ENCODE assay signal across 9 mouse cellular contexts in the genomic region with DNA sequence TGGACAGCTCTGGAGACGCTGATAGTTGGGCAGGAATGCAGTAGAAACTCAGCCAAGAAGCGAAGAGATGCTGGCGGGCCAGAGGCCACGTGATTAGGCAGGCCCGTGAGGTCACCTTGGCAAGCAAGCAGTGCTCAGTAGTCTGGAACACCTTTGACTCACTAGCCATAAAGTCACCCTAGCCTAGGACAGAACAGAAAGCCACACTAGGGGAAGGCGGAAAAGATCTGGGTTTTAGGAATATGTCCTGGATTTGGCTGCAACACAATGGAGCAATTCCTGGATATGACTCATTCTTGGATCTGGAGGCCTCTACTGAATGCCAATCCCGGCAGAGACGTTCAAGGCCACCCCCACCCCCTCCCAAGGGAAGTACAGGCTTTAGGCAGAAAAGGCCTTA. TPM values are rescaled to one million over a fixed set of nuclear protein-coding genes. Genes with fewer than 3 reads are reported as not detected.
DNase-seq lines count a peak whose midpoint lies in the region; ATAC-seq and TF ChIP-seq lines count a peak whose summit lies in the region.
"Had no signal": no experiment of that assay in that cellular context is flagged by ENCODE, and none has a peak within 500 bp of the region (broad histone marks: within the 10 kb centered on the region; RNA-seq: fewer than 3 reads in every experiment).

No protein-coding gene starts in this region.

- ATAC-seq in liver, embryonic 12.5 days = no peak
- no peak for ATAC-seq in granulocyte monocyte progenitor cell, adult 5-6 weeks (replicated peaks; ENCODE audit: poor library complexity, severe bottlenecking)
- ATAC-seq in activated CD4-positive, CD25-positive, alpha-beta regulatory T cell, adult 4 months = no peak

- H3K4me2 ChIP-seq in liver, embryonic 12.5 days = no peak overlapping the region
- peak overlapping the region; percentile 49 for H3K4me2 ChIP-seq in myocyte (ENCODE audit: low read depth)
- H3K4me2 ChIP-seq: hindbrain, embryonic 15.5 days had no signal

- no peak overlapping the region for H3K4me3 ChIP-seq in liver, adult 2 months (ENCODE audit: insufficient read depth, low read depth, low read length)
- no peak overlapping the region for H3K4me3 ChIP-seq in liver, embryonic 12.5 days
- H3K4me3 ChIP-seq in myocyte = no peak overlapping the region
- no peak overlapping the region for H3K4me3 ChIP-seq in forebrain, embryonic 10.5 days
- H3K4me3 ChIP-seq: hindbrain, embryonic 15.5 days had no signal

- H3ac ChIP-seq in myocyte (ENCODE audit: control insufficient read depth, insufficient read length) = no peak overlapping the region

- 6% methylated on average over 8 of the region's 8 CpGs for WGBS in liver, adult 2 months
- 66% methylated on average over 8 of the region's 8 CpGs for WGBS in liver, embryonic 12.5 days (ENCODE audit: insufficient replicate concordance)
- 83% methylated on average over 8 of the region's 8 CpGs for WGBS in forebrain, embryonic 10.5 days

- no peaks in the 10 kb centered on the region for H3K9me3 ChIP-seq in liver, embryonic 12.5 days (replicated peaks)
- no peaks in the 10 kb centered on the region for H3K9me3 ChIP-seq in forebrain, embryonic 10.5 days
- H3K9me3 ChIP-seq: hindbrain, embryonic 15.5 days had no signal

- peak; percentile 93 for DNase-seq in liver, adult 2 months (ENCODE audit: extremely low read depth, low read depth, low spot score)
- peak; percentile 85 for DNase-seq in cerebellum, postnatal 25 days
- DNase-seq in heart, postnatal 4 days = peak; percentile 76
- no peak for DNase-seq in forebrain, embryonic 10.5 days (ENCODE audit: extremely low spot score, low spot score)

- no peaks in the 10 kb centered on the region for H3K36me3 ChIP-seq in liver, adult 2 months (ENCODE audit: control insufficient read depth, insufficient read depth, low read length)
- no peaks in the 10 kb centered on the region for H3K36me3 ChIP-seq in liver, embryonic 12.5 days
- H3K36me3 ChIP-seq in myocyte (ENCODE audit: control insufficient read depth, insufficient read depth) = no peaks in the 10 kb centered on the region
- no peaks in the 10 kb centered on the region for H3K36me3 ChIP-seq in forebrain, embryonic 10.5 days (replicated peaks)
- H3K36me3 ChIP-seq: hindbrain, embryonic 15.5 days had no signal

- H3K4me1 ChIP-seq in liver, adult 2 months (ENCODE audit: control insufficient read depth, insufficient read depth, low read length) = peaks cover 15% of the 10 kb centered on the region
- H3K4me1 ChIP-seq in liver, embryonic 12.5 days = peaks cover 22% of the 10 kb centered on the region
- peaks cover 29% of the 10 kb centered on the region for H3K4me1 ChIP-seq in forebrain, embryonic 10.5 days

- no peaks in the 10 kb centered on the region for H3K79me2 ChIP-seq in liver, adult 2 months (ENCODE audit: control insufficient read depth, insufficient read depth, low read length)
- no peaks in the 10 kb centered on the region for H3K79me2 ChIP-seq in myocyte (ENCODE audit: control insufficient read depth, insufficient read depth)

- TF ChIP-seq POLR2A in liver, adult 2 months (IDR thresholded peaks at IDR 0.05; ENCODE audit: extremely low read depth, insufficient read depth, low read length) = no peak
- no peak for TF ChIP-seq POLR2A in myocyte (IDR thresholded peaks at IDR 0.05; ENCODE audit: insufficient read length, low read depth)

- TF ChIP-seq CTCF in liver, adult 2 months (IDR thresholded peaks at IDR 0.05; ENCODE audit: low read depth, low read length) = no peak

- H3K9ac ChIP-seq in liver, adult 2 months (ENCODE audit: low read depth, low read length) = no peak overlapping the region
- H3K9ac ChIP-seq in liver, embryonic 12.5 days = no peak overlapping the region
- H3K9ac ChIP-seq: hindbrain, embryonic 15.5 days had no signal

- H3K27me3 ChIP-seq in liver, adult 2 months (ENCODE audit: control insufficient read depth, insufficient read depth, low read length) = no peaks in the 10 kb centered on the region
- no peaks in the 10 kb centered on the region for H3K27me3 ChIP-seq in liver, embryonic 12.5 days (replicated peaks)
- H3K27me3 ChIP-seq in myocyte (ENCODE audit: control insufficient read depth, insufficient read depth, insufficient read length) = no peaks in the 10 kb centered on the region
- H3K27me3 ChIP-seq in forebrain, embryonic 10.5 days (ENCODE audit: poor library complexity, severe bottlenecking) = peaks cover 16% of the 10 kb centered on the region
- H3K27me3 ChIP-seq: hindbrain, embryonic 15.5 days had no signal

- peak overlapping the region; percentile 61 for H3K27ac ChIP-seq in liver, adult 2 months (replicated peaks; ENCODE audit: insufficient read depth, low read depth, low read length)
- H3K27ac ChIP-seq in liver, embryonic 12.5 days = no peak overlapping the region
- H3K27ac ChIP-seq in forebrain, embryonic 10.5 days = no peak overlapping the region
- H3K27ac ChIP-seq: hindbrain, embryonic 15.5 days had no signal

TF ChIP-seq in myocyte, 11 proteins besides CTCF, POLR2A, EP300 and RAD21 (continues in another document):
- TF ChIP-seq TCF3 (IDR thresholded peaks at IDR 0.05; ENCODE audit: insufficient read length, low read depth) (no peak), E2F4 (IDR thresholded peaks at IDR 0.05; ENCODE audit: insufficient read depth) (no peak), SRF (IDR thresholded peaks at IDR 0.05; ENCODE audit: control insufficient read depth, insufficient read length, low read depth) (no peak), MAX (IDR thresholded peaks at IDR 0.05; ENCODE audit: low read depth) (no peak), MYOD1 (IDR thresholded peaks at IDR 0.05; ENCODE audit: control insufficient read depth in 1 of 3, insufficient read length in 2 of 3, low read depth in 2 of 3) (no peak), USF1 (IDR thresholded peaks at IDR 0.05; ENCODE audit: low read depth) (peak; percentile 85), TCF12 (IDR thresholded peaks at IDR 0.05; ENCODE audit: insufficient read depth, poor library complexity, severe bottlenecking) (no peak)

RNA-seq across cellular contexts. Expression of gene Arsa, which starts 3.4 kb away (rescaled TPM):
- 4.2 and 6.7 TPM in 2 replicates for total RNA-seq in liver, adult 2 months (2014; rRNA removed)
- polyA plus RNA-seq in liver, adult 2 months (2012; rRNA removed) = 18.2 and 29.1 TPM in 2 replicates
- 6.6 and 7.0 TPM in 2 replicates for polyA plus RNA-seq in liver, embryonic 12.5 days (2016; fragmentation: Nextera tagmentation; extraction: Ambion mirVana)
- 10 to 100 TPM; 12.0 to 14.6 TPM for total RNA-seq in heart, postnatal 4 days (2021)
- 33.2 TPM for polyA plus RNA-seq in myocyte (2012; fragmentation: generic; extraction: Trizol)
- 12.7 and 21.4 TPM in 2 replicates for total RNA-seq in granulocyte monocyte progenitor cell, adult 5-6 weeks (2014; fragmentation: Nextera tagmentation)
- total RNA-seq in granulocyte monocyte progenitor cell, adult 5-6 weeks (2017) = 8.5 and 30.3 TPM in 2 replicates
- polyA plus RNA-seq in activated CD4-positive, CD25-positive, alpha-beta regulatory T cell, adult 4 months (2017; shearing (Covaris generic)) = 1 to 10 TPM; 6.8 to 8.6 TPM
- polyA plus RNA-seq in forebrain, embryonic 10.5 days (2016; fragmentation: Nextera tagmentation; extraction: Ambion mirVana) = 10.7 and 11.4 TPM in 2 replicates

RNA-seq across cellular contexts. Expression of gene Shank3, which starts 18.8 kb away (rescaled TPM):
- total RNA-seq in liver, adult 2 months (2014; rRNA removed) = 1.5 and 3.2 TPM in 2 replicates
- 2.7 and 3.9 TPM in 2 replicates for polyA plus RNA-seq in liver, adult 2 months (2012; rRNA removed)
- polyA plus RNA-seq in liver, embryonic 12.5 days (2016; fragmentation: Nextera tagmentation; extraction: Ambion mirVana) = 0.81 and 1.4 TPM in 2 replicates
- 10 to 100 TPM; 70.0 to 73.7 TPM for total RNA-seq in heart, postnatal 4 days (2021)
- 1.4 TPM for polyA plus RNA-seq in myocyte (2012; fragmentation: generic; extraction: Trizol)
- total RNA-seq in granulocyte monocyte progenitor cell, adult 5-6 weeks (2014; fragmentation: Nextera tagmentation) = 0.34 and 0.58 TPM in 2 replicates
- 0.26 and 0.47 TPM in 2 replicates for total RNA-seq in granulocyte monocyte progenitor cell, adult 5-6 weeks (2017)
- not detected for polyA plus RNA-seq in activated CD4-positive, CD25-positive, alpha-beta regulatory T cell, adult 4 months (2017; shearing (Covaris generic))
- polyA plus RNA-seq in forebrain, embryonic 10.5 days (2016; fragmentation: Nextera tagmentation; extraction: Ambion mirVana) = 2.2 and 3.0 TPM in 2 replicates

RNA-seq across cellular contexts. Expression of gene Mapk8ip2, which starts 26.9 kb away (rescaled TPM):
- not detected in 2 replicates for total RNA-seq in liver, adult 2 months (2014; rRNA removed)
- polyA plus RNA-seq in liver, adult 2 months (2012; rRNA removed) = 0.01 TPM in 1 of 2 replicates, not detected in the other
- polyA plus RNA-seq in liver, embryonic 12.5 days (2016; fragmentation: Nextera tagmentation; extraction: Ambion mirVana) = 0.05 and 0.13 TPM in 2 replicates
- under 1 TPM; 0.10 to 0.34 TPM for total RNA-seq in heart, postnatal 4 days (2021)
- polyA plus RNA-seq in myocyte (2012; fragmentation: generic; extraction: Trizol) = 0.01 TPM
- total RNA-seq in granulocyte monocyte progenitor cell, adult 5-6 weeks (2014; fragmentation: Nextera tagmentation) = not detected in 2 replicates
- total RNA-seq in granulocyte monocyte progenitor cell, adult 5-6 weeks (2017) = not detected in 2 replicates
- under 1 TPM in 1 of 2 experiments, not detected in 1; 0.34 TPM for polyA plus RNA-seq in activated CD4-positive, CD25-positive, alpha-beta regulatory T cell, adult 4 months (2017; shearing (Covaris generic))
- polyA plus RNA-seq in forebrain, embryonic 10.5 days (2016; fragmentation: Nextera tagmentation; extraction: Ambion mirVana) = 21.2 and 22.4 TPM in 2 replicates

RNA-seq across cellular contexts. Expression of gene Chkb, which starts 50.9 kb away (rescaled TPM):
- 25.4 and 25.9 TPM in 2 replicates for total RNA-seq in liver, adult 2 months (2014; rRNA removed)
- polyA plus RNA-seq in liver, adult 2 months (2012; rRNA removed) = 42.0 and 47.2 TPM in 2 replicates
- polyA plus RNA-seq in liver, embryonic 12.5 days (2016; fragmentation: Nextera tagmentation; extraction: Ambion mirVana) = 29.0 and 30.4 TPM in 2 replicates
- 10 to 100 TPM; 68.2 to 94.0 TPM for total RNA-seq in heart, postnatal 4 days (2021)
- polyA plus RNA-seq in myocyte (2012; fragmentation: generic; extraction: Trizol) = 35.6 TPM
- total RNA-seq in granulocyte monocyte progenitor cell, adult 5-6 weeks (2014; fragmentation: Nextera tagmentation) = 77.0 and 85.0 TPM in 2 replicates
- total RNA-seq in granulocyte monocyte progenitor cell, adult 5-6 weeks (2017) = 25.3 and 27.7 TPM in 2 replicates
- 10 to 100 TPM; 50.7 to 55.4 TPM for polyA plus RNA-seq in activated CD4-positive, CD25-positive, alpha-beta regulatory T cell, adult 4 months (2017; shearing (Covaris generic))
- 44.0 and 45.1 TPM in 2 replicates for polyA plus RNA-seq in forebrain, embryonic 10.5 days (2016; fragmentation: Nextera tagmentation; extraction: Ambion mirVana)

RNA-seq across cellular contexts. Expression of gene Gm44502, which starts 51.1 kb away (rescaled TPM):
- not detected in 2 replicates for total RNA-seq in liver, adult 2 months (2014; rRNA removed)
- 0.30 and 1.5 TPM in 2 replicates for polyA plus RNA-seq in liver, adult 2 months (2012; rRNA removed)
- not detected in 2 replicates for polyA plus RNA-seq in liver, embryonic 12.5 days (2016; fragmentation: Nextera tagmentation; extraction: Ambion mirVana)
- 10 to 100 TPM in 1 of 2 experiments, 1 to 10 TPM in 1; 2.1 to 11.6 TPM for total RNA-seq in heart, postnatal 4 days (2021)
- polyA plus RNA-seq in myocyte (2012; fragmentation: generic; extraction: Trizol) = 0.11 TPM
- not detected in 2 replicates for total RNA-seq in granulocyte monocyte progenitor cell, adult 5-6 weeks (2014; fragmentation: Nextera tagmentation)
- 0.82 TPM in 1 of 2 replicates, not detected in the other for total RNA-seq in granulocyte monocyte progenitor cell, adult 5-6 weeks (2017)
- polyA plus RNA-seq in activated CD4-positive, CD25-positive, alpha-beta regulatory T cell, adult 4 months (2017; shearing (Covaris generic)) = not detected
- not detected in 2 replicates for polyA plus RNA-seq in forebrain, embryonic 10.5 days (2016; fragmentation: Nextera tagmentation; extraction: Ambion mirVana)
- polyA plus RNA-seq: hindbrain, embryonic 15.5 days had no signal

Comparison
In these comparisons a context has a peak if more than half of its experiments do, and no peak if none do; other contexts are left out.
1. RNA of gene Mapk8ip2, which starts 26.9 kb away (polyA plus RNA-seq): 21.2 to 22.4 TPM in forebrain, embryonic 10.5 days; 0.34 TPM in activated CD4-positive, CD25-positive, alpha-beta regulatory T cell, adult 4 months, 0.05 to 0.13 TPM in liver, embryonic 12.5 days, 0.01 TPM in liver, adult 2 months and 0.01 TPM in myocyte (single experiment); every median in the first group is over 10 times any median in the second.